Mouse (Mus musculus): ENCODE results near the gene Ufc1.

DNA sequence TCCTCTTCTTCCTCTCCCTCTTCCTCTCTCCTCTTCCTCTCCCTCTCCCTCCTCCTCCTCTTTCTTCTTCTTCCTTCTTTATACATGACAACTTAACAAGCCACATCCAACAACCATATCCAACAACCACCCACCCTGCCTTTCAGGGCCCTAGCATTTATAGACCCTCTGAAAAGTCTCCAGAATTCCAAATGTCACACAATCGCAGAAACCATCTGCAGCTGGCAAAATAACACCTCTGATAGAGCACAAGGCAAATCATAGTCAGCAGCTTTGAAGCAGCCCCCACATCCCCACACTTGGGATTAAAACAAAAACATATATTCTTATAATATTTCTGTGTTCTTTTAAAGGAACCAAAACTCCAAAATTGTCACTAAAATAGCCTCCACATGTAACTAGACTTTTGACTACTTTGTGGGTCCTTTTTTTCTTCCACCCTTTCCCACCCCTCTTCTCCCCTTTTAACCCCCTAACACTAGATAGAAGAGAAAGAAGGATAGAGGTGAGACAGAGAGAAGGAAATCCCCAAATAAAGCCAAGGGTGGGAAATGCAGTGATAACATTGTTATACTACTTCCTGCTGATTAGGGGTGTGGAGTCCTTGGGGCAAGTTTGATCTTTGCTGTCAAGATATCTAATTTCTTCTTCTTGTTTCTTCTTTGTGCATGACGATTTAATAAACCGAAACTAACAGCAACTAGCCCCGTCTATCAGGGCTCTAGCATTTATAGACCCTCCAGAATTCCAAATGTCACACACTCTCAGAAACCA lies 28.7 kb downstream of the Ufc1 start:
- TF ChIP-seq POLR2A (IDR thresholded peaks at IDR 0.05; ENCODE audit: low read depth, low read length) (no peak), ELF1 (IDR thresholded peaks at IDR 0.05; ENCODE audit: low read depth, low read length) (no peak), CTCF (conservative IDR thresholded peaks at IDR 0.05 in 1 of 2, IDR thresholded peaks at IDR 0.05 in 1 of 2; ENCODE audit: low read depth in 2 of 2, low read length in 2 of 2) (no peak), SIN3A (IDR thresholded peaks at IDR 0.05; ENCODE audit: low read length) (no peak), USF2 (conservative IDR thresholded peaks at IDR 0.05; ENCODE audit: low read depth, low read length) (no peak), JUND (conservative IDR thresholded peaks at IDR 0.05; ENCODE audit: low read depth, low read length) (no peak), ZNF384 (IDR thresholded peaks at IDR 0.05; ENCODE audit: low read depth, low read length) (no peak), POLR2AphosphoS2 (IDR thresholded peaks at IDR 0.05; ENCODE audit: low read depth, low read length) (no peak), UBTF (IDR thresholded peaks at IDR 0.05; ENCODE audit: low read depth, low read length) (no peak), RCOR1 (conservative IDR thresholded peaks at IDR 0.05; ENCODE audit: low read depth, low read length) (no peak), ZMIZ1 (IDR thresholded peaks at IDR 0.05; ENCODE audit: low read depth, low read length) (no peak)
